Mouse (Mus musculus) right cerebral cortex, postnatal 25 days (tissue): ENCODE measurements around the gene F11r.
"Not testable (repeated sequence)": the region's sequence is repeated elsewhere in the genome, so short reads cannot be mapped to it uniquely, and the experiment has no call there.

Experiments
- DNase-seq: peaks from one replicate; pipeline ENCODE4 v3.0.0; 2022

F11r gene

GRCm38 (mm10) chr1:171471941-171472340 is 34.6 kb downstream of the F11r start:
- not testable (repeated sequence) for DNase-seq

- no peak for DNase-seq
Measured at GRCm38 (mm10) chr1:171473506-171473905, 36.2 kb downstream of the F11r start.

- no peak for DNase-seq
Measured at GRCm38 (mm10) chr1:171473920-171474640, 36.7 kb downstream of the F11r start.

GRCm38 (mm10) chr1:171477123-171477522 is 39.8 kb downstream of the F11r start:
- no peak for DNase-seq

GRCm38 (mm10) chr1:171477758-171478545 is 40.6 kb downstream of the F11r start:
- no peak for DNase-seq

- DNase-seq: peak; percentile 61
Measured at GRCm38 (mm10) chr1:171478968-171479367, 41.6 kb downstream of the F11r start.

- no peak for DNase-seq
Measured at GRCm38 (mm10) chr1:171494241-171494640, 56.9 kb downstream of the F11r start.

- DNase-seq: no peak
Measured at GRCm38 (mm10) chr1:171495371-171495770, 58.0 kb downstream of the F11r start.

- DNase-seq: no peak
Measured at GRCm38 (mm10) chr1:171499856-171500255, 62.5 kb downstream of the F11r start.

- DNase-seq: no peak
Measured at GRCm38 (mm10) chr1:171501016-171501610, 63.8 kb downstream of the F11r start.

GRCm38 (mm10) chr1:171501636-171502080 is 64.3 kb downstream of the F11r start:
- no peak for DNase-seq

GRCm38 (mm10) chr1:171502388-171503249 is 65.3 kb downstream of the F11r start:
- DNase-seq: no peak

GRCm38 (mm10) chr1:171503250-171503591 is 65.9 kb downstream of the F11r start, which contains the start of gene Alyref2:
TSS of gene Alyref2 (plus strand) at chr1:171503478.
- peak; percentile 88 for DNase-seq

- DNase-seq: peak; percentile 51
Measured at GRCm38 (mm10) chr1:171503592-171504291, 66.4 kb downstream of the F11r start.

- no peak for DNase-seq
Measured at GRCm38 (mm10) chr1:171504586-171504985, 67.3 kb downstream of the F11r start.

GRCm38 (mm10) chr1:171513234-171513633 is 75.9 kb downstream of the F11r start:
- no peak for DNase-seq

- no peak for DNase-seq
Measured at GRCm38 (mm10) chr1:171513760-171514159, 76.4 kb downstream of the F11r start.
